Mouse (Mus musculus) adrenal gland, adult 2 months (tissue): ENCODE results near the gene Gm45623. TPM values are rescaled to one million over a fixed set of nuclear protein-coding genes. Genes with fewer than 3 reads are reported as not detected.

Source experiments
- polyA plus RNA-seq: library from polyadenylated mRNA; depleted of rRNA; stranded (reverse); fragments of >200 nt; gene quantifications from 2 replicates; pipeline ENCODE4 v1.2.3, GENCODE M21; 2012; rRNA removed
- total RNA-seq, 2 experiments: library from RNA; stranded (reverse); gene quantifications; 2 replicates each; pipeline ENCODE4 v1.2.3; 2021

Gene Gm45623
- total and polyA plus RNA-seq, 3 experiments, result not detected

Other genes starting within 250 kb of the Gm45623 start
- gene Fbxl21, start 231.4 kb downstream of the Gm45623 start, total RNA-seq, result 1 to 10 TPM; 4.0 to 6.5 TPM
- gene Fbxl21, start 231.4 kb downstream of the Gm45623 start, polyA plus RNA-seq, result 1.5 and 2.9 TPM in 2 replicates
- under 1 TPM in 1 of 2 experiments, not detected in 1; 0.49 TPM for gene Lect2, start 205.3 kb downstream of the Gm45623 start, total RNA-seq
- not detected in 2 replicates for gene Lect2, start 205.3 kb downstream of the Gm45623 start, polyA plus RNA-seq
- gene Tgfbi, start 144.3 kb downstream of the Gm45623 start, total RNA-seq, result 10 to 100 TPM; 30.7 to 69.6 TPM
- 80.5 and 129 TPM in 2 replicates for gene Tgfbi, start 144.3 kb downstream of the Gm45623 start, polyA plus RNA-seq
- 10 to 100 TPM; 48.9 to 49.7 TPM for gene Smad5, start 50.8 kb downstream of the Gm45623 start, total RNA-seq
- 9.7 and 16.7 TPM in 2 replicates for gene Smad5, start 50.8 kb downstream of the Gm45623 start, polyA plus RNA-seq
- under 1 TPM; 0.23 to 0.66 TPM for gene Trpc7, start 142.2 kb upstream of the Gm45623 start, total RNA-seq
- gene Trpc7, start 142.2 kb upstream of the Gm45623 start, polyA plus RNA-seq, result 0.13 and 0.30 TPM in 2 replicates